In genomic region chr2:107341291-107341690, GRCm38 (mm10) we compare ENCODE assay signal across 28 mouse cellular contexts. TPM values are rescaled to one million over a fixed set of nuclear protein-coding genes. Genes with fewer than 3 reads are reported as not detected.
"Had no signal": no experiment of that assay in that cellular context is flagged by ENCODE, and none has a peak within 500 bp of the region (broad histone marks: within the 10 kb centered on the region; RNA-seq: fewer than 3 reads in every experiment).

No protein-coding gene starts in this region.

- H3K9me3 ChIP-seq: heart, embryonic 10.5 days; heart, embryonic 12.5 days; hindbrain, embryonic 10.5 days; hindbrain, embryonic 12.5 days; intestine, embryonic 15.5 days; kidney, embryonic 15.5 days; limb, embryonic 13.5 days; limb, embryonic 15.5 days; liver, embryonic 12.5 days had no signal

- ATAC-seq: hindbrain, embryonic 16.5 days; inflammation-experienced regulatory T-cells, adult 6 months; intestine, embryonic 15.5 days; intestine, postnatal 0 days; liver, embryonic 12.5 days had no signal

- H3K9ac ChIP-seq: heart, embryonic 12.5 days; hindbrain, embryonic 12.5 days; hindbrain, embryonic 14.5 days; intestine, embryonic 15.5 days; kidney, embryonic 15.5 days; limb, embryonic 13.5 days; limb, embryonic 15.5 days; liver, embryonic 12.5 days had no signal

- H3K27me3 ChIP-seq: heart, embryonic 12.5 days; hindbrain, embryonic 12.5 days; intestine, embryonic 15.5 days; kidney, embryonic 15.5 days; limb, embryonic 13.5 days; limb, embryonic 15.5 days; liver, embryonic 12.5 days had no signal

- H3K27ac ChIP-seq: gastrocnemius, adult 2 months; heart, embryonic 10.5 days; hindbrain, embryonic 10.5 days; hindbrain, embryonic 12.5 days; hindbrain, embryonic 14.5 days; intestine, embryonic 15.5 days; kidney, embryonic 15.5 days; kidney, postnatal 0 days; limb, embryonic 13.5 days; limb, embryonic 15.5 days; liver, embryonic 12.5 days had no signal

- DNase-seq: gastrocnemius, adult 2 months; gastrocnemius, postnatal 10 days; gastrocnemius, postnatal 25 days; heart, adult 18-20 months; heart, postnatal 10 days; heart, postnatal 4 days; kidney, adult 18-20 months; kidney, adult 9 months; kidney, postnatal 14 days; kidney, postnatal 36 days; layer of hippocampus, adult 9-11 months; layer of hippocampus, postnatal 36 days; left cerebral cortex, postnatal 4 days had no signal

- H3K36me3 ChIP-seq: heart, embryonic 10.5 days; heart, embryonic 12.5 days; hindbrain, embryonic 10.5 days; hindbrain, embryonic 12.5 days; intestine, embryonic 15.5 days; kidney, embryonic 15.5 days; limb, embryonic 13.5 days; limb, embryonic 15.5 days; liver, embryonic 12.5 days had no signal

- H3K4me3 ChIP-seq: gastrocnemius, adult 2 months; heart, embryonic 10.5 days; heart, embryonic 12.5 days; hindbrain, embryonic 10.5 days; hindbrain, embryonic 12.5 days; intestine, embryonic 15.5 days; kidney, embryonic 15.5 days; limb, embryonic 13.5 days; limb, embryonic 15.5 days; liver, embryonic 12.5 days had no signal

- H3K4me2 ChIP-seq: heart, embryonic 12.5 days; hindbrain, embryonic 12.5 days; hindbrain, embryonic 14.5 days; intestine, embryonic 15.5 days; kidney, embryonic 15.5 days; limb, embryonic 13.5 days; limb, embryonic 15.5 days; liver, embryonic 12.5 days had no signal

- H3K4me1 ChIP-seq: heart, embryonic 10.5 days; heart, embryonic 12.5 days; hindbrain, embryonic 10.5 days; hindbrain, embryonic 12.5 days; intestine, embryonic 15.5 days; kidney, embryonic 15.5 days; limb, embryonic 15.5 days; liver, embryonic 12.5 days had no signal

RNA-seq across cellular contexts. Expression of gene Kcna4, which starts 50.9 kb away (rescaled TPM):
- polyA plus RNA-seq: inflammation-experienced regulatory T-cells, adult 6 months; liver, adult 2 months had no signal
